Mouse (Mus musculus) embryonic fibroblast, embryonic 13.5 days (primary cell): ENCODE measurements at regions not wholly inside any gene's neighbourhood (a gene's known extent, or its start where the extent isn't known, plus 50 kb on each side); places are given as distances from the start of the nearest gene placed in this dataset.

Source experiments
- CTCF ChIP-seq: IDR thresholded peaks from 2 replicates; pipeline ENCODE4 v1.5.1; 2011; ENCODE audit warnings: mild to moderate bottlenecking, control low read depth, low read length, moderate library complexity, borderline replicate concordance; ENCODE audit not compliant: insufficient read depth
- POLR2A ChIP-seq: IDR thresholded peaks from 2 replicates; pipeline ENCODE4 v1.6.1; 2011; ENCODE audit warnings: low read depth, mild to moderate bottlenecking, control low read depth, low read length, moderate library complexity

DNA sequence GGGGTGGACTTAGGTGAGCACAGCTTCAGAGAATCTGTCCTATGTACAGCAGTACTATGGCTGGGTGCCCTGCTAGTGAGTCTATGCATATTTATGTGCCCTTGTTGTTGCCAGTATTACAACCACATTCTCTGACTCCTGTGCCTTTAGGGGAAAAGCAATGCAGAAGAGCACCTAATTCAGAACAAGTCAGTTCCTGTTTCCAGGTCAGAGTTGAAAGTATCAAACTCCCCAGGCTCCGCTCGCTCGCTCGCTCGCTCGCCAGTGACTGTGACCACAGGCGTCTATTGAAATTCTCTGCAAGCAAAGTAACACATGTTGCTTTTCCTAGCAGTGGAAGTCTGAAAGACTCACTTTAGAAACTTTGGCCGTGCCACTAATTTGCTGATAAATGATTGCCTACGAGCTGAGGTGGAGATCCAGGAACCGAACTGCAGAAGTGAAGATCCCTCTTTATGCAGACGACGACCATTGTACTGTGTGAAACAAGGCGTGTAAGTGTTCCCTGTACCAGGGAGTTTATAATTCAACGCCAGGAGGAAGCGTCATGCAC lies 129.8 kb downstream of the Cd24a start:
- TF ChIP-seq CTCF (no peak), POLR2A (no peak)
